Mouse (Mus musculus): ENCODE results near the gene Sez6l2. TPM values are rescaled to one million over a fixed set of nuclear protein-coding genes. Genes with fewer than 3 reads are reported as not detected.

Gene Sez6l2
- polyA plus RNA-seq, 1 experiment: 1.2 TPM

- 93% methylated on average over 10 of the region's 10 CpGs for WGBS
- H3K4me1 ChIP-seq (ENCODE audit: control insufficient read depth, insufficient read depth, low read length): peaks cover 9% of the 10 kb centered on the region; the same call in 1 of the 2 replicates
- H3K27ac ChIP-seq (ENCODE audit: insufficient read depth, low read depth, low read length): no peak overlapping the region
- no peaks in the 10 kb centered on the region for H3K27me3 ChIP-seq (replicated peaks; ENCODE audit: control insufficient read depth, insufficient read depth, low read length)
- H3K36me3 ChIP-seq (ENCODE audit: control insufficient read depth, insufficient read depth, low read length): no peaks in the 10 kb centered on the region
- no peak for DNase-seq
- TF ChIP-seq POLR2A (IDR thresholded peaks at IDR 0.05; ENCODE audit: low read depth, low read length) (no peak), CTCF (conservative IDR thresholded peaks at IDR 0.05; ENCODE audit: insufficient read depth, insufficient read length, low read depth, low read length) (no peak)
- H3K4me3 ChIP-seq (ENCODE audit: insufficient read depth, low read depth, low read length): no peak overlapping the region
Measured at GRCm38 (mm10) chr7:127012845-127013244, 62.5 kb downstream of the Sez6l2 start.

- no peaks in the 10 kb centered on the region for H3K36me3 ChIP-seq (ENCODE audit: control insufficient read depth, insufficient read depth, low read length)
- TF ChIP-seq POLR2A (IDR thresholded peaks at IDR 0.05; ENCODE audit: low read depth, low read length): no peak
- no peak for TF ChIP-seq CTCF (conservative IDR thresholded peaks at IDR 0.05; ENCODE audit: insufficient read depth, insufficient read length, low read depth, low read length)
- H3K27me3 ChIP-seq (replicated peaks; ENCODE audit: control insufficient read depth, insufficient read depth, low read length): no peaks in the 10 kb centered on the region
- H3K27ac ChIP-seq (ENCODE audit: insufficient read depth, low read depth, low read length): no peak overlapping the region
- WGBS: 85% methylated on average over 6 of the region's 6 CpGs
- no peak for DNase-seq
- peaks cover 11% of the 10 kb centered on the region; the same call in 1 of the 2 replicates for H3K4me1 ChIP-seq (ENCODE audit: control insufficient read depth, insufficient read depth, low read length)
- H3K4me3 ChIP-seq (ENCODE audit: insufficient read depth, low read depth, low read length): no peak overlapping the region
Measured at GRCm38 (mm10) chr7:127013385-127013784, 63.0 kb downstream of the Sez6l2 start.

- Histone ChIP-seq H3K27ac (ENCODE audit: insufficient read depth, low read depth, low read length) (peak within 1 kb of the TSS; percentile 89), H3K4me1 (ENCODE audit: control insufficient read depth, insufficient read depth, low read length) (peaks cover 11% of the 10 kb centered on the region; the same call in 1 of the 2 replicates), H3K36me3 (ENCODE audit: control insufficient read depth, insufficient read depth, low read length) (no peaks in the 10 kb centered on the region), H3K27me3 (replicated peaks; ENCODE audit: control insufficient read depth, insufficient read depth, low read length) (no peaks in the 10 kb centered on the region), H3K4me3 (ENCODE audit: insufficient read depth, low read depth, low read length) (peak within 1 kb of the TSS; percentile 90)
- 0% methylated on average over 11 of the region's 11 CpGs for WGBS
- DNase-seq: peak; percentile 91
- no peak for TF ChIP-seq POLR2A (IDR thresholded peaks at IDR 0.05; ENCODE audit: low read depth, low read length)
- TF ChIP-seq CTCF (conservative IDR thresholded peaks at IDR 0.05; ENCODE audit: insufficient read depth, insufficient read length, low read depth, low read length): no peak
Measured at GRCm38 (mm10) chr7:127014320-127014719, 64.0 kb downstream of the Sez6l2 start, which contains the start of gene Mvp. Gene Mvp, minus strand, starts transcription at chr7:127014621.

GRCm38 (mm10) chr7:127014993-127015392, 64.6 kb downstream of the Sez6l2 start:
- Histone ChIP-seq H3K4me1 (ENCODE audit: control insufficient read depth, insufficient read depth, low read length) (peaks cover 11% of the 10 kb centered on the region; the same call in 1 of the 2 replicates), H3K4me3 (ENCODE audit: insufficient read depth, low read depth, low read length) (no peak overlapping the region), H3K27ac (ENCODE audit: insufficient read depth, low read depth, low read length) (no peak overlapping the region), H3K36me3 (ENCODE audit: control insufficient read depth, insufficient read depth, low read length) (no peaks in the 10 kb centered on the region), H3K27me3 (replicated peaks; ENCODE audit: control insufficient read depth, insufficient read depth, low read length) (no peaks in the 10 kb centered on the region)
- WGBS: 91% methylated on average over 12 of the region's 12 CpGs
- TF ChIP-seq POLR2A (IDR thresholded peaks at IDR 0.05; ENCODE audit: low read depth, low read length) (no peak), CTCF (conservative IDR thresholded peaks at IDR 0.05; ENCODE audit: insufficient read depth, insufficient read length, low read depth, low read length) (no peak)
- no peak for DNase-seq

GRCm38 (mm10) chr7:127016081-127016480, 65.7 kb downstream of the Sez6l2 start:
- peak; percentile 87 for DNase-seq
- WGBS: under 1% methylated on average over 10 of the region's 10 CpGs
- no peak for TF ChIP-seq CTCF (conservative IDR thresholded peaks at IDR 0.05; ENCODE audit: insufficient read depth, insufficient read length, low read depth, low read length)

GRCm38 (mm10) chr7:127016481-127016485, 65.9 kb downstream of the Sez6l2 start, which contains the start of gene Pagr1b:
Gene Pagr1b, minus strand, starts transcription at chr7:127016484.
- DNase-seq: no peak
- Histone ChIP-seq H3K27me3 (replicated peaks; ENCODE audit: control insufficient read depth, insufficient read depth, low read length) (no peaks in the 10 kb centered on the region), H3K36me3 (ENCODE audit: control insufficient read depth, insufficient read depth, low read length) (no peaks in the 10 kb centered on the region), H3K4me1 (ENCODE audit: control insufficient read depth, insufficient read depth, low read length) (peaks cover 11% of the 10 kb centered on the region; the same call in 1 of the 2 replicates), H3K27ac (ENCODE audit: insufficient read depth, low read depth, low read length) (peak within 1 kb of the TSS; percentile 96), H3K4me3 (ENCODE audit: insufficient read depth, low read depth, low read length) (peak within 1 kb of the TSS; percentile 89)
- TF ChIP-seq POLR2A (IDR thresholded peaks at IDR 0.05; ENCODE audit: low read depth, low read length): no peak
- no peak for TF ChIP-seq CTCF (conservative IDR thresholded peaks at IDR 0.05; ENCODE audit: insufficient read depth, insufficient read length, low read depth, low read length)

More at GRCm38 (mm10) chr7:127016081-127016480, 65.7 kb downstream of the Sez6l2 start:
- no peaks in the 10 kb centered on the region for H3K36me3 ChIP-seq (ENCODE audit: control insufficient read depth, insufficient read depth, low read length)
- H3K4me3 ChIP-seq (ENCODE audit: insufficient read depth, low read depth, low read length): peak overlapping the region; percentile 89
- H3K27ac ChIP-seq (ENCODE audit: insufficient read depth, low read depth, low read length): peak overlapping the region; percentile 96
- no peaks in the 10 kb centered on the region for H3K27me3 ChIP-seq (replicated peaks; ENCODE audit: control insufficient read depth, insufficient read depth, low read length)
- peaks cover 11% of the 10 kb centered on the region; the same call in 1 of the 2 replicates for H3K4me1 ChIP-seq (ENCODE audit: control insufficient read depth, insufficient read depth, low read length)

- Histone ChIP-seq H3K27ac (ENCODE audit: insufficient read depth, low read depth, low read length) (peak overlapping the region; percentile 96), H3K4me1 (ENCODE audit: control insufficient read depth, insufficient read depth, low read length) (peaks cover 11% of the 10 kb centered on the region; the same call in 1 of the 2 replicates), H3K36me3 (ENCODE audit: control insufficient read depth, insufficient read depth, low read length) (no peaks in the 10 kb centered on the region), H3K4me3 (ENCODE audit: insufficient read depth, low read depth, low read length) (peak overlapping the region; percentile 89), H3K27me3 (replicated peaks; ENCODE audit: control insufficient read depth, insufficient read depth, low read length) (no peaks in the 10 kb centered on the region)
- DNase-seq: no peak
- WGBS: under 1% methylated on average over 22 of the region's 22 CpGs
- TF ChIP-seq POLR2A (IDR thresholded peaks at IDR 0.05; ENCODE audit: low read depth, low read length): no peak
- TF ChIP-seq CTCF (conservative IDR thresholded peaks at IDR 0.05; ENCODE audit: insufficient read depth, insufficient read length, low read depth, low read length): no peak
Measured at GRCm38 (mm10) chr7:127016486-127016938, 66.1 kb downstream of the Sez6l2 start.
